Comparison of ENCODE assay signal across 8 mouse cellular contexts in genomic region chr12:105453670-105454257, GRCm38 (mm10). TPM values are rescaled to one million over a fixed set of nuclear protein-coding genes. Genes with fewer than 3 reads are reported as not detected.
DNase-seq lines count a peak whose midpoint lies in the region; ATAC-seq lines count a peak whose summit lies in the region.

Gene D430019H16Rik, plus strand, starts transcription at chr12:105453856.

- peak within 1 kb of the TSS; percentile 91 for H3K27ac ChIP-seq in hindbrain, embryonic 13.5 days
- H3K27ac ChIP-seq in lung, embryonic 16.5 days (ENCODE audit: low read length): peak within 1 kb of the TSS; percentile 18; the same call in 1 of the 2 replicates

- WGBS in hindbrain, embryonic 13.5 days: under 1% methylated on average over 38 of the region's 38 CpGs
- WGBS in lung, embryonic 16.5 days: under 1% methylated on average over 38 of the region's 38 CpGs

- H3K9me3 ChIP-seq in hindbrain, embryonic 13.5 days: no peaks in the 10 kb centered on the region
- H3K9me3 ChIP-seq in lung, embryonic 16.5 days (ENCODE audit: control insufficient read depth, low read length): no peaks in the 10 kb centered on the region

- H3K4me2 ChIP-seq in hindbrain, embryonic 13.5 days: peak within 1 kb of the TSS; percentile 56
- H3K4me2 ChIP-seq in lung, embryonic 16.5 days (ENCODE audit: low read depth, low read length): peak within 1 kb of the TSS; percentile 95

- ATAC-seq in hindbrain, embryonic 13.5 days (ENCODE audit: low FRiP score): peak; percentile 91
- ATAC-seq in lung, embryonic 16.5 days (ENCODE audit: low read depth): peak; percentile 97

- H3K9ac ChIP-seq in hindbrain, embryonic 13.5 days: peak within 1 kb of the TSS; percentile 94
- peak within 1 kb of the TSS; percentile 73 for H3K9ac ChIP-seq in lung, embryonic 16.5 days (ENCODE audit: low read length)

- peak; percentile 33 for DNase-seq in WW6 (ENCODE audit: low read depth, low spot score)
- peak; percentile 28 to 49 for DNase-seq in cerebellum, postnatal 36 days
- peak; percentile 20 to 42 for DNase-seq in gastrocnemius, adult 8-10 months (ENCODE audit: low spot score in 2 of 2)
- DNase-seq in layer of hippocampus, postnatal 25 days (ENCODE audit: extremely low spot score in 1 of 2, low spot score in 1 of 2): peak; percentile 52 to 68
- DNase-seq in right cerebral cortex, adult 18-20 months: peak; percentile 76
- no peak for DNase-seq in thymus, postnatal 25 days

- H3K27me3 ChIP-seq in hindbrain, embryonic 13.5 days: no peaks in the 10 kb centered on the region
- no peaks in the 10 kb centered on the region for H3K27me3 ChIP-seq in lung, embryonic 16.5 days (ENCODE audit: control insufficient read depth, insufficient read depth, low read depth, low read length)

- 0 out of 2 replicates have a peak, but pooled peaks cover 5% of the 10 kb centered on the region for H3K36me3 ChIP-seq in hindbrain, embryonic 13.5 days
- no peaks in the 10 kb centered on the region for H3K36me3 ChIP-seq in lung, embryonic 16.5 days (ENCODE audit: control insufficient read depth, insufficient read depth, low read length)

- H3K4me1 ChIP-seq in hindbrain, embryonic 13.5 days (replicated peaks): peaks cover 47% of the 10 kb centered on the region
- H3K4me1 ChIP-seq in lung, embryonic 16.5 days (replicated peaks; ENCODE audit: control insufficient read depth, insufficient read depth, low read length): peaks cover 6% of the 10 kb centered on the region

- peak within 1 kb of the TSS; percentile 90 for H3K4me3 ChIP-seq in hindbrain, embryonic 13.5 days
- H3K4me3 ChIP-seq in lung, embryonic 16.5 days (ENCODE audit: low read length): peak within 1 kb of the TSS; percentile 67

RNA-seq across cellular contexts. Expression of gene D430019H16Rik, which starts in this region (rescaled TPM):
- total RNA-seq in gastrocnemius, adult 8-10 months (2022): under 1 TPM; 0.10 to 0.18 (median 0.15) TPM
- 12.3 TPM in 2 replicates for polyA plus RNA-seq in hindbrain, embryonic 13.5 days (2015; fragmentation: Nextera tagmentation; extraction: Ambion mirVana)
- 100 to 1,000 TPM; 122 to 131 TPM for total RNA-seq in layer of hippocampus, postnatal 25 days (2021)
- polyA plus RNA-seq in lung, embryonic 16.5 days (2015; fragmentation: Nextera tagmentation; extraction: Ambion mirVana): 1.1 and 1.2 TPM in 2 replicates

Comparison
In these comparisons a context has a peak if more than half of its experiments do, and no peak if none do; other contexts are left out.
1. RNA of gene D430019H16Rik (total RNA-seq): 122 to 131 TPM in layer of hippocampus, postnatal 25 days; 0.10 to 0.18 TPM in gastrocnemius, adult 8-10 months; every median in the first group is over 100 times any median in the second.
2. Peak in DNase-seq in gastrocnemius, adult 8-10 months; RNA of the gene not detected or under 1 TPM.